Mouse (Mus musculus): ENCODE measurements at regions not wholly inside any gene's neighbourhood (a gene's known extent, or its start where the extent isn't known, plus 50 kb on each side); places are given as distances from the start of the nearest gene placed in this dataset.
A peak's percentile ranks its signal among the peaks of the same experiment; 100 is the strongest.

DNA sequence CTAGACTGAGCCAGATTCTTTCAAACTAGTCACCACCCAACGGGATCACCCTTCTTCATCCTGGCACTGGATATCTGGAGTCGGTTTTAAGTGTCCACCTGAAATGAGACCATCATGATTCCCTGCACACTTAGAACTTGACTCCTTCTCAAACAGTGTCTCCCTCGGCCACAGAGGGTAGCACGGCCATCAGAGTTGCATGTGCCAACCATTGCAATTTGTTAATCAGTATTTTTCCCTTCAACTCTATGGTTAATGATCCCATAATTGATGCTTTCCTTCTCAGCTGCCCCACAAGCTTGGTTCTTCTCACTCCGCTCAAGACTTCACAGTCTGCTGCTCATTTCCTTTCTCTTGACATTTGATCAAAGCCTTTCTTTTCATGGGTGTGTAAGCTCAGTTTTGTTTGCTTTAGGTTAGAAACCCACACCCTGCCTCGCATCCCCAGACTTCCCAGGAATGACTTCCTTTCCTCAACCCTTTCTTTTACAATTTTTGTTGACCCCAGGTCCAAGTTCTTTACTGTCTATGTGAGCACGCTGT is 253.0 kb upstream of the Fam19a5 start:
- no peak for DNase-seq

DNA sequence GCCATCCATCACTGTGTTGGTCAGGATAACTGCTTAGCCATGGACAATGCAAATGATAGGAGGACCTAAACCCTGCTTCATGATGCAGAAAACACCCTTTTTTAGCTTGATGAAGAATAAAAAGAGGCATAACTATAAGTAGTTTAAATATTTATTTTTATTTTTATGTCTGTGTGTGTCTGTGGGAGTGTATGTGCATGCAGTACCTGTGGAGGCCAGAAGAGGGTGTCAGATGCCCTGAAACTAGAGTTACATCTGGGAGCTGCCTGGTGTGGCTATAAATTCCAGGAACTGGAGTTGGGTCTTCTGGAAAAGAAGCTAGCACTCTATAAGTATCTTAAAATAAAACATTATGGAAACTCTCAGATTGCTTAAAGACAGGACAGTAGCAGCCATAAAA is 224.2 kb upstream of the Fam19a5 start:
- no peak for DNase-seq

DNA sequence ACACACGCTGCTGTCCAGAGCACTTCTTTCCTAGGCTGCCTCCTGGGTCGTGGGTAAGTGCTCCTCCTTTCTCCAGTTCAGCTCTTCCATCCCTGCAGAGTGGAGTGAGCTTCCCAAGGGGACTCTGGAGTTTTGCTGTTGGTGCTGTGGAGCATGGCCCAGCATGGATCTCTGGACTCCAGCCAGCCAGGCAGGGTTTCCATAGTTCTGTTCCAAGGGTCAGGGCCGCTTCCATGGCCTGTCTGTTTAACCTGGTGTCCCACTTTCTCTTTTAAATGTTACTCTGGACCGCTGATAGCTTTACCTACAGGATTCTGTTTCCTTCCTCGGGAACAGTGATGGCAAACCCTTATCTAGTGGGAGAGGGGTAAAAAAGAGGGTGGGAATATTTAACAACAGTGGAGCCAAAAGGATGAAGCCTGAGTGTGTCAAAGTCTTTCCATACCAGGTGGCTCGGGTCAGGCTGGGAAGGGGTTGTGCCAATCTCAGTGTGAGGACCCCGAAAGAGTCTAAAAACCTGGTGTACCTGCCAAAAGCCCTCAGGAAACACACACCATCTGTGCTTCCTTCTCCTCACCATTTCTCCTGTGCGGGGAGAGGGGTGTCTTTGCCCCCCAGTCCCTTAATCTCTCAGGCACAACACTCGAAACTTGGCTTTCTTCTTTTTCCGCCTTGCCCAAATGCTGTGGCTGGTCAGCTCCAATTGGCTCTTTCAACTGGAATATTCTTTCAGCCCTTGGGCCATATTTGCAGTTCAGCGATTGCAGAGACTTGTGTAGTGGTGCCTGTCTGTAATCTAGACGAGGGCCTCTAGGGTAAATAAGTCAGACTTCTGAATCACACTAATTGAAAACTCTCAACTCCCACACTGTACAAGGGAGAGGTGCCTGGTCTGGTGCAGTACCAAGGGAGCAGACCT is 222.8 kb upstream of the Fam19a5 start:
- no peak for DNase-seq

DNA sequence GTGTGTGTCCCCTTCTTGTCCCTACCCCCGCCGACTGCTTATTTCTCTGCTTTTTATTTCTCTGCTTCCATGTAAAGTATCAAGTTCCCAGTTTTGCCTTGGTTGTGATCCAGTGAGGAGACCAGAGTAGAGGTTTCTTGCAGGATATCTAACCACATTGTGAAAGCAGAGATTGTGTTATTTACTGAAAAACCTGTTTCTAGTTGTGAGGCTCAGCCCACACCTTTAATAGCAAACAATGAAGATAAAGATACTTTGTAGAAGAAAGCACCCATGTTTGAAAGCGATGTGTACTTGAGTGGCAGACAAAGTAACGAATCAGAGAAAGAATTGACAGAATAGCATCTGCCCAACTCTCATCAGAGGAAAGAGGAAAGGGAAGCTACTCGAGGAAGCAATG is 218.7 kb upstream of the Fam19a5 start:
- no peak for DNase-seq

DNA sequence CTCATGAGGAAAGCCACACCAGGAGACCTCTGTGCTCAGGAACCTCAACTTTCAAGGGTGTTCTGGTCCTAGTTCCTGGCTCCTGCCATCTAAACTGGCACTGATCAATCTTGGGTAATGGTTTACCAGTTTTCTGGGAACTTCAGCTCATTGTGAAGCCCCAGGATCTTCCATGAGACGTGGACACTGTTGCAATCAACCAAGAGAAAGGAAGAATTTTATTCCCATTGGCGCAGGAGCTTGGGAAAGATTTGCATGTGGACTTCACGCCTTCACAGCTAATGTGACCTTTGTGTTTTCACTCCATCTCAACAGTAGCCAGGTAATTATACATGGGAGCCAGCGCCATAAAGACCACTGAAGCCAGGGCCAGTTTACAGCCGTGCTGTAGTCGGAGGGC is 217.8 kb upstream of the Fam19a5 start:
- DNase-seq = no peak

DNA sequence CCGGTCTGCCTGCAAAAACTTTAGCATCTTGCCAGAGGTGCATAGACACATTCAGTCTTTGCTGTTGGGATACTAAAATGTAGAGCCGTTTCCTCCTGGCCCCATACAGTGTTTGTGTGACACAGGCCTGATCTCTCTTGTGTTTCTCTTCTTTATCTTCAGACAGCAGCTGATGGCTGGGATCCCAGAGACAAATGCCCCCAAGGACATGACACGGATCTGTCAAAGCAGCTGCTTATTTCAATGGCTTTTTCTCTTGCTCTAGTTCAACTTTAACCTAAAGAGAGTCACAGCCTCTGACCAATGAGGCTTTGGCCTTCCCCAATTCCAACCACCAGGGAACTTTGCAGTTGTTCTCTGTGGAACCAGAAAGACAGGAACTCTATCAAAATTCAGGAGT is 211.7 kb upstream of the Fam19a5 start:
- DNase-seq = no peak

DNA sequence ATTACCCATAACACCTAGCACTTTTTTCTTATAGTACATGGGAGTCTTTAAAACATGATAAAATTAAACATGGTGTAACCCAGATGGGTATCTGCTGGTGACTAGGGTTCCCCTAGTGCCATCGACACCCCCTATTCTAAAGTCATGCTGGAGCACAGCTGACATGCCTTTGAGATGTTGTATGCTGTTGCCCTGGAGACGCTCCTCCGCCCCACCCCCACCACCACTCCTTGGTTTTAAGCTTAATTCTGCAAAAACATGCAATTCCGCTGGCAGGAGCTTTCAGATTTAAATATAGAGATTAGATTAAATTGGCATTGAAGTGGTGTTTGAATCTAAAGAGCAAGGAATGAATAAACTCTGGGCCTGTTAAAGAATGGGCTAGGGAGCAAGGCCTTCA is 210.6 kb upstream of the Fam19a5 start:
- no peak for DNase-seq

DNA sequence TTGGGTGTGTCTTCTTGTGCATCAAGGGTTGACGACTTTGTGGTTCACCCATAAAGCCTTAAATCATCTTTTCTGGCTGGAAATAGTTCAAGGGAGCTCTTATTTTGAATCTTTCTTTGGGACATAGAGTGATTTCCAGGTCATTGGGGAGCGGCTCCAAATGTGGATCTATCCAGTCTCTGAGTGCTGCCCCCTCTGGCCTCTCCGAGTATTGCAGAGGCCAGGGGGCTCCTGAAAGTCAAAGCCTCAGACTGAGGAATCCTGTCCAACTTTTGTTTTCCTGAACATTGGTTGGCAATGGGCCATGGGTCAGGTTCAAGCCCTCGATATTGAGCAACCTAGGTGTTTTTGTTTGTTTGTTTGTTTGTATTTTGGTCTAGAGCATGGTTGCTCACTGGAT is 209.7 kb upstream of the Fam19a5 start:
- DNase-seq = no peak

DNA sequence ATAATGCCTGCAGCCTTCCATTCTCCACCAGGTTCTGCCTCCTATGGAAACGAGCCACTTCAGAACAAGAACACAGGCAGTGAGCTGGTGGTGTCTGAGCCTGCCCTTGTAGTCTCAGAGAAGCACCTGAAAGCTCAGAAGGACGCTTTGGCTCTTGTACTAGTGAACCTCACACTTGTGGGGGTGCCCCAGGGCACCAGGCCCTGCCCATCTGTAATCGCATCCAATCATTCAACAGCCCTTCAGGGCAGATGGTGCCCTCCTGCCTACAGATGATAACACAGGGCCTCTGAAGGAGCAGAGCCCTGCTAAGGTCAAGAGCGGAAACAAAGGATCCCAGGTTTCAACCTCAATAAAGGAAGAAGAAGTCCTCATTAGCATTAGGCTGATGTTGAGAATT is 208.8 kb upstream of the Fam19a5 start:
- no peak for DNase-seq

DNA sequence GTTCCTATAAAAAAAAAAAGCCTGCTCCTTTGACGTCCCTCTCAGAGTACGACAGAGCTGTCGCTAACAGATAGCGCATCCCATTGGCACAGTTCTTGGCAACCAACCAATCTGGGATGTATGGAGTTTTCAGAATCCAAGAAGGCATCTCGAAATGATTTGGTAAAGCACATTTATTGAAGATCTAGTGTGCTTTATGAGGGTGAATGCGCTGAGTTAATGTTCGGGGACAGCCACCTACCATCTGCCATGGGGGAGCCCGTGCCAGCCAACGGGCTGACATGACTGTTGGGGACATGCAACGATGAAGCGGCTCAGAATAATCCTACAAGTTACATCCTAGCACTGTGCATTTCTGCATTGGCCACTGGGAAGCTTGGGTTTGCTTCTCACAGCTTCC is 208.4 kb upstream of the Fam19a5 start:
- no peak for DNase-seq

DNA sequence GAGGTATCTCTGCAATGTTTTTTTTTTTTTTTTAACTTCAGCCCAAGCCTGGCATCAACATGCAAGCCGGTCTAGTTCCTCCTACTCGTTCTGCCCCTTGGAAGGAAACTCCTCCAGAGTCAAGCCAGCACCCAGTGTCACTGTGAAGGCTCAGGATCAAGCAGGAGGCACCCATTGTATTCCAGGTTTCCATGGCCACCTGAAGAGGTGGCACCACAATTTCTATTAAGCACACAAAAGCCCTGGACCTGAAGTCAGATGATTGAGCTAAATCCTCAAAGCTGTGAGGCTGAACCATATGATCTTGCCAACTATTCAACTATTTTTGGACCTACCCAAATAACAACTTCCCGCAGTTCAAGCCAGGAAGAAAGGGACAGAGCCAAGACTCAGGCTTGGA is 204.2 kb upstream of the Fam19a5 start:
- DNase-seq = no peak

DNA sequence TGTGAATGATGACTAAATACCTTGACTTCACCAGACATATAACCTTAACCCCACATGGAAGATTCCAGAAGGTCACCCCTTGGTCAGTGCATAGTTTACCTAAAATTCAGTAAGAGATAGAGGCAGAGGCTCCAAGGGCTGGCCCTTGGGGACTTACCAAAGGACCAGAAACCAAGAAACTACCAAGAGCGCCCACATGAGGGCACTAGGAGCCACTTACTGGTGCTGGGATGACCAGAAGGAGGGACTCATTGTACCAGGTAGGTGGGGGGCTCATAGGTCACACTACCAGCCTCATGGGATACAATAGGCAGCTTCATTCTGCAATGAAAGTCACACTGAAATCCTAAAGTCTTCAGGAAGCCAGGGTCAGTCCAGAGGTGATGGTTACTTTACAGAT is 201.4 kb upstream of the Fam19a5 start:
- DNase-seq = no peak

DNA sequence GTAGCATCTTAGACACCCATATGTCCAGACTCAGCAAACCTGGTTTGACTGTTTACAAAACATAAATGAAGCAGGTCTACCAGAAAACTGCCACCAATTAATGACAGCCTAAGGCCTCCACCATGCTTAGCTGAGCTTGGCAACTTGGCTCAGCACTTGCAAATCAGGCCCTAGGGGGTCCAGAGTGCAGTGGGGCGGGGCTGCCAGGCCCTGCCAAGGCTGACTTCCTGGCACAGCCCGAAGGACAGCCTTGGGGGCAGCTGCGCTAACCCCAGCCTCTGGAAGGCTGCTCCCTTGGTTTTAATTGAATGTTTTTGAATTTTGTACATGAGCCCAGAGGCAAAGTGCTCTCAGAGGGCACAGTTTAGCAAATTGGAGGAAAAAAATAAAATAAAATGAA is 198.3 kb upstream of the Fam19a5 start:
- no peak for DNase-seq

DNA sequence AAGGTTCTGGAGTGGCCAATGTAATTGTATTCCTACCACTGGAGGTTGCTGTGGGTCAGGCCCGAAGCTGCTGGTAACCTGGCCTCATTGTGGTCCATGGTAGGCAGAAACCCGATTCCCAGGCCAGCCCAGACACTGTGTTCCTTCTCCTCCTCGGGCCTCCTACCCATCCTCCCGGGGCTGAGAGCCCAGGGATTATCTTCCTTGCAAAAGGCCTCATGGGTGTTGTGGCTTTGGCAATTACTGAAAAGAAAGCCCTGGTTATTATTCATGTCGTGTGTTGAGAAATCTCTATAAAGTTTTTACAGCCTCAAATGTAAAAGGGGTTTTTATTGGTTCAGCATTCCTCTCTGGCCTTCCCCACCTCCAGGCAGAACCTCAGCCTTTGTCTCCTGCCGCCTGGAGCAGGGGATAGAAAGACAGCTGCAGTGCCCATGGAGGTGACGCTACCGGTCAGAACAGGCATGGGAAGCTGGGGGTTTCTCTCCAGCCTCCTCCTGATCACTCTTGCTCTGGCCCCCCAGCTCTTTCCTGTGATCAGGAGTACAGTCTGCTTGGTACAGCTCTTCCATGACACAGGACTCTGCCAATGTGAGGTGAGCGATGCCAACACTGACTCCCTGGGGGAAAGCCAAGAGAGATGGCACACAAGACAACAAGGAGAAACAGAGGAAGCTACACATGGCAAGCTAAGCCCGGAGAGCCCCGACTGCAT is 194.4 kb upstream of the Fam19a5 start:
- no peak for DNase-seq

DNA sequence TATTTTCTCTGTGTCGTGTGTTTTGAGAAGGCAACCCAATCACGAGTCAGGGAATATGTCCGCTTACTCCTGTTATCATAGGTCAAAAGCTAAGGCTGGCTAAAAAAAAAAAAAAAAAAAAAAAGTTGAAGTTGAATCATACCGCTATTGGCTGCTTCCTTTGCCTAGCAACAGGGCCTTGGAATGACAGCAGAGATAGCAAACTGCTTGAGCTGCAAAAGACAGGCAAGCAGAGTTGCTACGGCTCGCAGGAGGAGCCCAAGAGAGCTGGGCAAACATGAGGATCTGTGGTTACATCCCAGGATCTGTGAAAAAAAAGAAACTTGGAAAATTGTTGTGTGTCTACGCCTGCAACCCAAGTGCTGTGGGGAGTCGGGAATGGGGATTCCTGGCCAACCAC is 191.3 kb upstream of the Fam19a5 start:
- DNase-seq = no peak

DNA sequence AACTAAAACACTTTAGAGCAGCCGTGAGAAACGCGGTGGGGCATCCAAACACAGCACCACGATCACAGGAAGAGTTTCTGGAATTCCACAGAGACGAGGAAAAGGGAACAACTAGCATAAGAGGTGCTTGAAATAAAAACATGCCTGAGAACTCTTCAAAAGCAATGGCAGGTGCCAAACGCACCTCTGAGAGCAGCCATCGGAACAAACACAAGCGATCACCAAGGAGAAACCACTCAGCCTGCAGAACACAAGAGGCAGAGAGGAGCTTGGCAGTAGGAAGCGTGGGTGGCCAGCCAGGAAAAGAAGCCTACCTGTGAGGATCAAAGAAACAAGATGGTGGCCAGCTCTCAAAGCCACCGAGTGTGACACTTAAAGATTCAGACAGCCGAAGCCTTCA is 190.2 kb upstream of the Fam19a5 start:
- DNase-seq = no peak

DNA sequence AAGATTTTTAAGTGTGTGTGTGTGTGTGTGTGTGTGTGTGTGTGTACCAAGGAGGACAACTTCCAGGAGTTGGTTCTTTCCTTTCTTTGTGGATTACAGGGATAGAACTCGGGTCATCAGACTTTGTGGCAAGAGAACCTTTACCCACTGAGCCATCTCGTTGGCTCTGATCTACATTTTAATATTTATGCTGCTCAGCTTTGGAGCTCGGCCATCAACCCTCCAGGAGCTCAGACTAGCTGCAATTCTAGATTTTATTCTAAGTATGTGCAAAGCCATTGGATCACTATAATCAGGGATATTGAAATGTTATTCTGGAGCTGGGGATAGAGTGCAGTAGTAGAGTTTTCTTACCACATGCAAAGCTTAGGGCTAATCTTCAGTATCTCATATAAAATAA is 183.6 kb upstream of the Fam19a5 start:
- DNase-seq = no peak

DNA sequence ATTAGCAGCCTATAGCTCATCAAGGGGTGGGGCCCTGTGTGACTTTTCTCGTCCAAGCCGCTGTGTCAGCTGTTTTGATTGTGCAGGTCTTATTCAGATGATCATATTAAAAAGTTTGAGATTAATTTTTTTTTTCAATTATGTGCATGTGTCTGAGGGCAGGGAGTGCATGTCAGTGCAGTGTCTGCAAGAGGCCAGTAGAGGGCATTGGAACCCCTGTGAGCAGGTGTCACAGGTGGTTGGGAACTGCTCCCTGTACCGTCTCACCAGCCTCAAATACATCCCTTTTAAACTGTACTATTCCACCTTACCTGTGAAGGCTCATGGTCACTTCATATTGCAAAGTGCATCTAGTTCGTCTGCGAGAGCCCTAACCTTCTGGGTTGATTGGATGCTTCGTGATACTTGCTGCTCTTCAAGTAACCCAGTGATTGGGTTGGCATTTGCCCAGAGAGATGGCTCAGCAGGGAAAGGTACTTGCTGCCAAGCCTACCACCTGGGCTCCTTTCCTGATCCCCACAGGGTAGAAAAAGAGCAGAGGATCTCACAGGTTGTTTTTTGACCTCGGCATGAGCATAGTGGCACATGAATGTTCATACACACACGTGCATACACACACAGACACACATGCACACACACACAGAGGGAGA is 178.3 kb upstream of the Fam19a5 start:
- DNase-seq = no peak

DNA sequence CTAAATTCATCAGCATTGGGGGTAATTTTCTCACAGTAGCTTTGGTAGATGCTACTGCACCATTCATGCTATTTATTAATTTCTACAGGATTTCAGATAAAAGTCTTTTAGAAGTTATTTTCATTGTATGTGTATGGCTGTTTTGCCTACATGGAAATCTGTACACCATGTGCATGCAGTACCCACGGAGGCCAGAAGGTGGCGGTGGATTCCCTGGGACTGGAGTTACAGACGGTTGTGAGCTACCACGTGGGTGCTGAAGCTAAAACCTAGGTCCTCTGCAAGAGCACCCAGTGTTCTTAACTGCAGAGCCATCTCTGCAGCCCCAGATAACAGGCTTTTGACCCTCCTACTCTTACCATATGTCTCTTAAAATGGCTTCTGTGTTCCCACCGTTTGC is 176.7 kb upstream of the Fam19a5 start:
- no peak for DNase-seq

DNA sequence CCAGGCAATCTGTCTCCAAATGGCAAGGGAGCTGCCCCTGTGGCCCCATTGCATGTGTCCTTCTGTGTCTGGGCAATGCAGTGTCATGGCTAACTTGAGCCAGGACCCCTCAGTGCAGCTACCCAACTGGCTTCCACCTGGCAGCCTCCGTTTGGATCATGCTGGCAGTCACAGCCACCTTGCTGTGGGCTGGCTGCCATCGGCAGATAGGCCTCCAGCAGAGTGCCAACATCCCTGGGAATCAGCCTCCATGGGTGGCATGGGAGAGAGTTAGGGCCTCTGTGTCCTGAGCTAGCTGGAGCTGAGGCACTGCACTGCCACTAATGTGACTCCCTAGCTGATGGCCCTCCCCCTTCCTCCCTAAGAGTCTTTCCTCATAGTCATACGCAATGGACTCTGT is 174.7 kb upstream of the Fam19a5 start:
- no peak for DNase-seq

DNA sequence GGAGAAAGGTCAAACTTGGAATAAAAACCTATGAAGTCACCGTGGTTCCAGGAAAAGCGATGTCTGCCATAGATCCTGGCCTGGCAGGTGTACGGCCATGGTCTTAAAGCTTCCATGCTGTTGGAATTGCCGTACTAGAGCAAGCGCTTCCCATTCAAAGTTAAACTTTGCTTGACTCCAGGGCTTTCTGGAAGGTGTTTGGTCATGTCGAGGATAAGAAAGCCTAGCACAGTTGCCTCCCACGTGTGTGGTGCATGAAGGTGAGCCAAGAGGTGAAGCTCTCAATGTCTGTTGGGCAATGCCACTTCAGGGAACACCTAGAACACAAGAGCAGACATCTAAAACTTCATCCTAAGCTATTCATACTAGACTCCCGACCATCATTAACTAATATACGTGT is 174.3 kb upstream of the Fam19a5 start:
- no peak for DNase-seq

DNA sequence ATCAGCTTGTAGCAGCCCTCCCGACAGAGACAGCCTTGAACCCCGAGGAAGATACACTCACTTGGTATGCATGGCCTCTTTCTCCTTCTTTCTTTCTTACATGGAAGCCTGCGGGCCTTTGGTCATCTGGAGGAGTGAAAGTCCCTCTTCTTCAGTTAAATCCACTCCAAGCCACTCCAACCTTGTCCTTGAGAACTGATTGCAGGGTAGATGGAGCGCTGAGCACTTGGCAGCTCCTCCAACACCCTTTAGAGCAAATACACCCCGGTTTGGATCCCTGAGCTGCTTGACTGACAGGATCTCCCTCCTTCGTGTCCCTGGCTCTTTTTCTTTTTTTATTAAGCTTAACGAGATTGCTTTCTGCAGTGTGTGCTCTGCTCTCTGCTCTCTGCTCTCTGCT is 173.3 kb upstream of the Fam19a5 start:
- DNase-seq = no peak

DNA sequence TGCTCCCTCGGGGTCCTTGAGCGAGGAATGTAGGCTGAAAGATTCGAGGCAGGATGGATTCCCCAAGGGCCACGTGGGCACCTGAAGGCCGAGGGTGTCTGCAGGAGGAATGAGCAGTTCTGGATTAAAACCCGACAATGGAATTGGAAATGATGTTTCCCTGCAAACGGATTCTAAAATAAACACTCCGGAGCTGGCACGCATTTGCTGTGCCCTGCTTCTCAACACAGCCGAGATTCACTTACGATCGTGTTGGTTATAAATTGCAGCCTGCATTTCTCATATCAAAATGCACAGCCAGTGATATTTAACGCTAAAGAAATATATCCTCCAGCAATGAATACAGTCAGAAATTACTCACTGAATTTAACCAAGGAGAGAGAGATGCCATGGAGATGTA is 169.4 kb upstream of the Fam19a5 start:
- peak; percentile 31 for DNase-seq
